Mouse (Mus musculus): Measurements from ENCODE around the gene Rc3h2.

Rc3h2 gene

GRCm38 (mm10) chr2:37422306-37423304, at the start of gene Rc3h2:
Gene Rc3h2 (minus strand): TSS chr2:37422903.
- peak; percentile 96 to 99 for DNase-seq (ENCODE audit: inconsistent age in 2 of 2, low spot score in 1 of 2)

GRCm38 (mm10) chr2:37466266-37466665, 43.6 kb upstream of the Rc3h2 start:
- no peak for DNase-seq (ENCODE audit: inconsistent age in 2 of 2, low spot score in 1 of 2)

- no peak for DNase-seq (ENCODE audit: inconsistent age in 2 of 2, low spot score in 1 of 2)
Observed at GRCm38 (mm10) chr2:37460707-37461106, 38.0 kb upstream of the Rc3h2 start.

GRCm38 (mm10) chr2:37452376-37452760, 29.7 kb upstream of the Rc3h2 start:
- DNase-seq (ENCODE audit: inconsistent age in 2 of 2, low spot score in 1 of 2), result no peak

- DNase-seq (ENCODE audit: inconsistent age in 2 of 2, low spot score in 1 of 2), result peak; percentile 96 to 97
Observed at GRCm38 (mm10) chr2:37451667-37452375, 29.1 kb upstream of the Rc3h2 start.

- peak; percentile 97 to 99 for DNase-seq (ENCODE audit: inconsistent age in 2 of 2, low spot score in 1 of 2)
Observed at GRCm38 (mm10) chr2:37442611-37443591, 20.2 kb upstream of the Rc3h2 start, which contains the start of the genes Zbtb26, Zbtb6 and Rabgap1. Gene Zbtb26 (minus strand): TSS chr2:37443135. Gene Zbtb6 (minus strand): TSS chr2:37443171. Gene Rabgap1 (plus strand): TSS chr2:37443279.

GRCm38 (mm10) chr2:37431609-37432008, 8.9 kb upstream of the Rc3h2 start:
- DNase-seq (ENCODE audit: inconsistent age in 2 of 2, low spot score in 1 of 2), result peak in 1 of 2 experiments; percentile 54

GRCm38 (mm10) chr2:37430593-37431464, 8.1 kb upstream of the Rc3h2 start:
- DNase-seq (ENCODE audit: inconsistent age in 2 of 2, low spot score in 1 of 2), result peak; percentile 88 to 96

- peak in 1 of 2 experiments; percentile 38 for DNase-seq (ENCODE audit: inconsistent age in 2 of 2, low spot score in 1 of 2)
Observed at GRCm38 (mm10) chr2:37423671-37424070, 968 bp upstream of the Rc3h2 start.

GRCm38 (mm10) chr2:37421903-37422302, 800 bp downstream of the Rc3h2 start:
- DNase-seq (ENCODE audit: inconsistent age in 2 of 2, low spot score in 1 of 2), result no peak

GRCm38 (mm10) chr2:37395539-37395938, 27.2 kb downstream of the Rc3h2 start:
- no peak for DNase-seq (ENCODE audit: inconsistent age in 2 of 2, low spot score in 1 of 2)

- no peak for DNase-seq (ENCODE audit: inconsistent age in 2 of 2, low spot score in 1 of 2)
Observed at GRCm38 (mm10) chr2:37382921-37383320, 39.8 kb downstream of the Rc3h2 start.

GRCm38 (mm10) chr2:37380189-37380588, 42.5 kb downstream of the Rc3h2 start:
- DNase-seq (ENCODE audit: inconsistent age in 2 of 2, low spot score in 1 of 2), result peak; percentile 52 to 82

- no peak for DNase-seq (ENCODE audit: inconsistent age in 2 of 2, low spot score in 1 of 2)
Observed at GRCm38 (mm10) chr2:37376018-37376417, 46.7 kb downstream of the Rc3h2 start.

- DNase-seq (ENCODE audit: inconsistent age in 2 of 2, low spot score in 1 of 2), result no peak
Observed at GRCm38 (mm10) chr2:37370651-37371050, 52.1 kb downstream of the Rc3h2 start.

- peak; percentile 34 to 44 for DNase-seq (ENCODE audit: inconsistent age in 2 of 2, low spot score in 1 of 2)
Observed at GRCm38 (mm10) chr2:37359908-37360307, 62.8 kb downstream of the Rc3h2 start.

GRCm38 (mm10) chr2:37358633-37359540, 63.8 kb downstream of the Rc3h2 start, which contains the start of gene Pdcl:
Gene Pdcl (minus strand): TSS chr2:37359332.
- DNase-seq (ENCODE audit: inconsistent age in 2 of 2, low spot score in 1 of 2), result peak; percentile 95 to 98

- DNase-seq (ENCODE audit: inconsistent age in 2 of 2, low spot score in 1 of 2), result no peak
Observed at GRCm38 (mm10) chr2:37355571-37355970, 67.1 kb downstream of the Rc3h2 start.
